Mouse (Mus musculus) embryo, embryonic 11 days (tissue): ENCODE data around the gene Xpot.

ENCODE experiments used
- DNase-seq: peaks from one replicate; pipeline ENCODE4 v3.0.0-alpha.2; 2015

Gene Xpot

GRCm38 (mm10) chr10:121571511-121572147 lies 54.5 kb downstream of the Xpot start:
- no peak for DNase-seq

- no peak for DNase-seq
Observed at GRCm38 (mm10) chr10:121571031-121571430, 55.1 kb downstream of the Xpot start.

- DNase-seq: no peak
Observed at GRCm38 (mm10) chr10:121569796-121570195, 56.3 kb downstream of the Xpot start.

- peak; percentile 75 for DNase-seq
Observed at GRCm38 (mm10) chr10:121569001-121569589, 57.0 kb downstream of the Xpot start.

GRCm38 (mm10) chr10:121568534-121568933 lies 57.6 kb downstream of the Xpot start:
- DNase-seq: no peak

- no peak for DNase-seq
Observed at GRCm38 (mm10) chr10:121568026-121568425, 58.1 kb downstream of the Xpot start.

GRCm38 (mm10) chr10:121564447-121564846 lies 61.7 kb downstream of the Xpot start:
- DNase-seq: no peak

GRCm38 (mm10) chr10:121558231-121558630 lies 67.9 kb downstream of the Xpot start:
- no peak for DNase-seq

- no peak for DNase-seq
Observed at GRCm38 (mm10) chr10:121556263-121556662, 69.9 kb downstream of the Xpot start.

GRCm38 (mm10) chr10:121550334-121550733 lies 75.8 kb downstream of the Xpot start:
- no peak for DNase-seq

GRCm38 (mm10) chr10:121549670-121550069 lies 76.5 kb downstream of the Xpot start:
- DNase-seq: no peak

GRCm38 (mm10) chr10:121547162-121547561 lies 79.0 kb downstream of the Xpot start:
- DNase-seq: no peak

GRCm38 (mm10) chr10:121543577-121543976 lies 82.6 kb downstream of the Xpot start:
- DNase-seq: no peak

GRCm38 (mm10) chr10:121542156-121542555 lies 84.0 kb downstream of the Xpot start:
- DNase-seq: no peak
